Mouse (Mus musculus) kidney, embryonic 15.5 days (tissue): Measurements from ENCODE around the gene Shc4. TPM values are rescaled to one million over a fixed set of nuclear protein-coding genes. Genes with fewer than 3 reads are reported as not detected.
A peak's percentile ranks its signal among the peaks of the same experiment; 100 is the strongest.

Experiments
- ATAC-seq: fragments of 200-750 bp; cut with Nextera tagmentation; replicated peaks from 2 replicates; pipeline ENCODE4 v1.8.0; 2017; ENCODE audit warnings: moderate TSS enrichment; ENCODE audit not compliant: low FRiP score
- H3K27ac ChIP-seq: fragments of 300-500 bp; sonication (generic); 2 replicates; pipeline ENCODE4 v1.5.1; 2015; ENCODE audit warnings: mild to moderate bottlenecking, inconsistent platforms
- H3K27me3 ChIP-seq: fragments of 300-500 bp; sonication (generic); 2 replicates; pipeline ENCODE4 v1.6.1; 2015; ENCODE audit warnings: inconsistent platforms
- H3K36me3 ChIP-seq: fragments of 300-500 bp; sonication (generic); 2 replicates; pipeline ENCODE4 v1.6.1; 2015; ENCODE audit warnings: inconsistent platforms
- H3K4me1 ChIP-seq: fragments of 300-500 bp; sonication (generic); 2 replicates; pipeline ENCODE4 v1.6.1; 2015; ENCODE audit warnings: inconsistent platforms
- H3K4me2 ChIP-seq: fragments of 300-500 bp; sonication (generic); 2 replicates; pipeline ENCODE4 v1.6.1; 2015; ENCODE audit warnings: moderate library complexity, mild to moderate bottlenecking, inconsistent platforms
- H3K4me3 ChIP-seq: fragments of 300-500 bp; sonication (generic); replicated peaks from 2 replicates; pipeline ENCODE4 v1.5.1; 2015; ENCODE audit warnings: mild to moderate bottlenecking, inconsistent platforms
- H3K9ac ChIP-seq: fragments of 300-500 bp; sonication (generic); 2 replicates; pipeline ENCODE4 v1.6.1; 2015; ENCODE audit warnings: mild to moderate bottlenecking, inconsistent platforms
- H3K9me3 ChIP-seq: fragments of 300-500 bp; sonication (generic); replicated peaks from 2 replicates; pipeline ENCODE4 v1.6.1; 2016; ENCODE audit warnings: inconsistent platforms
- WGBS: fragments of 180-500 bp; shearing (Covaris S2); methylation state at CpG from one replicate; pipeline ENCODE4 v1.1.7; 2015; ENCODE audit warnings: mixed read lengths; 5-methylcytosine and 5-hydroxymethylcytosine counted together
- polyA plus RNA-seq: library from polyadenylated mRNA; unstranded; fragments of >200 nt; fragmentation: Nextera tagmentation; extraction: Ambion mirVana; gene quantifications from 2 replicates; pipeline ENCODE4 v1.2.1, GENCODE M21; 2015

The Shc4 gene
- polyA plus RNA-seq, 1 experiment from 2014 or later, result 1.3 TPM

- no peaks in the 10 kb centered on the region for H3K9me3 ChIP-seq
- 73% methylated on average over 4 of the region's 4 CpGs for WGBS
- no peak overlapping the region for H3K4me3 ChIP-seq
- H3K9ac ChIP-seq, result no peak overlapping the region
- ATAC-seq, result 0 out of 2 replicates have a peak, but pooled peaks have one; percentile 64
- peaks cover 79% of the 10 kb centered on the region for H3K36me3 ChIP-seq
- H3K4me2 ChIP-seq, result no peak overlapping the region
- no peak overlapping the region for H3K27ac ChIP-seq
- H3K4me1 ChIP-seq, result no peaks in the 10 kb centered on the region
- H3K27me3 ChIP-seq, result no peaks in the 10 kb centered on the region
These were observed 132.1 kb downstream of the Shc4 start for GRCm38 (mm10) chr2:125591895-125592294.

DNA sequence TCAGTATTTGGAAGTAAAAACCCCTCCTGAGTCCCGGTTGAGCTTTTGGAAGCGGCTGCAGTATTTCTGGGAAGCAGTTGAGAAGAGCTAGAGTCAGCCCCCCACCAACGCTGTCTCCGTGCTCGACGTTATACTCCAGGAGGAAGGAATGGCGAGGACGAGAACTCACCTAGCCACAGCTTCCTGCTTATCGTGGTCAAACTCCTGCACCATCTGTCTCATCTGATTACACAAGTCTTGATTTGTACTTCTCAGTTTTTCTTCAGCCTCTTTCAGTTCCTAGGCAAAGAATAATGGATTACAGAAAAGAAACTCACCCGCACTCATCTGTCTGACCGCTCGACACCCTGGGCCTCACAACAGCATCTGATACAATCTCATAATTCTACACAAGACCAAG is 134.7 kb downstream of the Shc4 start:
- H3K4me3 ChIP-seq, result no peak overlapping the region
- H3K9ac ChIP-seq, result no peak overlapping the region
- no peak overlapping the region for H3K4me2 ChIP-seq
- H3K9me3 ChIP-seq, result no peaks in the 10 kb centered on the region
- ATAC-seq, result no peak
- H3K36me3 ChIP-seq, result peaks cover 79% of the 10 kb centered on the region
- H3K27ac ChIP-seq, result no peak overlapping the region
- no peaks in the 10 kb centered on the region for H3K27me3 ChIP-seq
- WGBS, result 93% methylated on average over 12 of the region's 12 CpGs
- no peaks in the 10 kb centered on the region for H3K4me1 ChIP-seq

DNA sequence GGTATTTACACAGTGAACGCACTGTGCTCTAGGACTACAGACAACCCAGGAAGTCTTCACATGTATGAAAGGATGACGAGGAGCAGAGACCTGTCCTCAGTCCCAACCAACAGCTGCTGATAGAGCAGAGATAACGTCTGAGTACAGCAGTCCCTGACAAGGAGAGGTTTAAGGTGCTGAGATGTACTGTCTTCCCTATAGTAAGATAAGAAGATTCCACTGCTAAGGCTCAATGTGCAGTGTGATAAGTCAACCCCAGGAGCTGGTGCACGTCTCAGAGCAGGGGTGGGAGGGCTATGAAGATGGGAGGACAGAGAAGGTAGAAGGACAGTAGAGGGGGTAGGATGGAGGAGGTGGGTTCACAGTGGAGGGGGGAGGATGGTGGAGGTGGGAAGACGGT is 142.9 kb downstream of the Shc4 start:
- WGBS, result 82% methylated on average over 5 of the region's 5 CpGs
- no peak for ATAC-seq
- H3K9ac ChIP-seq, result no peak overlapping the region

DNA sequence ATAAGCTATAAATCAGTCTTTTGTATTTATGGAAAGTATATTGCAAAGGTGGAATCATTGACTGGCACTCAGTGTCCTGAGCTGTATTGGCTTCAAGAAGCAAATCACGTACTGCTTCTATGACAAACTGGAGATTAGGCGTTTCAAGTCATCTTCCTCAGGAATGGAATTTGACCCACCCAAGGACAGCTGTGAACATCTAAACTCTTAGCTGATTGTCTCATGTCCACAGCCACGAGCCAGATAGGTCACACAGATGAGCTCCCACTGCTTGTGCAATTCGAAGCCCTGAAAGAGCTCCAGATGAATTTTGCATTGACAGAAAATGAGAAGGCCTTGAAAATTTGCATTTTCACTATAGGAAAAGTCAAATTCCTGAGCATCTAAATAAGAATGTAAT is 146.3 kb downstream of the Shc4 start:
- no peak for ATAC-seq
- no peaks in the 10 kb centered on the region for H3K4me1 ChIP-seq
- 73% methylated on average over 4 of the region's 4 CpGs for WGBS
- H3K27ac ChIP-seq, result no peak overlapping the region
- no peaks in the 10 kb centered on the region for H3K9me3 ChIP-seq
- H3K4me3 ChIP-seq, result no peak overlapping the region
- no peaks in the 10 kb centered on the region for H3K27me3 ChIP-seq
- H3K36me3 ChIP-seq, result peaks cover 84% of the 10 kb centered on the region
- no peak overlapping the region for H3K4me2 ChIP-seq
- no peak overlapping the region for H3K9ac ChIP-seq

More for the DNA sequence above, 142.9 kb downstream of the Shc4 start:
- Histone ChIP-seq H3K27me3 (no peaks in the 10 kb centered on the region), H3K9me3 (no peaks in the 10 kb centered on the region), H3K4me1 (no peaks in the 10 kb centered on the region), H3K4me3 (no peak overlapping the region), H3K36me3 (peaks cover 85% of the 10 kb centered on the region), H3K4me2 (no peak overlapping the region), H3K27ac (no peak overlapping the region)

Other genes starting within 250 kb of the Shc4 start
- gene Gm9913, start 219.1 kb downstream of the Shc4 start, polyA plus RNA-seq, result 0.19 and 0.42 TPM in 2 replicates
- 13.4 and 16.4 TPM in 2 replicates for gene Fbn1, start 216.2 kb downstream of the Shc4 start, polyA plus RNA-seq
- gene Cep152, start 99.0 kb downstream of the Shc4 start, polyA plus RNA-seq, result 7.7 and 8.1 TPM in 2 replicates
- gene Eid1, start 51.1 kb downstream of the Shc4 start, polyA plus RNA-seq, result 116 and 119 TPM in 2 replicates
- gene Secisbp2l, start 58.7 kb upstream of the Shc4 start, polyA plus RNA-seq, result 19.0 and 19.6 TPM in 2 replicates
- 57.8 and 61.2 TPM in 2 replicates for gene Galk2, start 135.0 kb upstream of the Shc4 start, polyA plus RNA-seq
- 80.0 and 86.0 TPM in 2 replicates for gene Cops2, start 135.0 kb upstream of the Shc4 start, polyA plus RNA-seq